Mouse (Mus musculus) MEL (cell line): Measurements from ENCODE around the gene Prss22. TPM values are rescaled to one million over a fixed set of nuclear protein-coding genes. Genes with fewer than 3 reads are reported as not detected.

Source experiments
- DNase-seq: peaks from one replicate; pipeline ENCODE4 v3.0.0; 2011; ENCODE audit warnings: low read depth, low spot score
- H3K27ac ChIP-seq: 2 replicates; pipeline ENCODE4 v1.5.1; 2012; ENCODE audit warnings: low read depth, mild to moderate bottlenecking, control low read depth, low read length, moderate library complexity; ENCODE audit not compliant: control insufficient read depth
- H3K27me3 ChIP-seq, 2 experiments: fragments of 150-350 bp in 1 of 2; sonication (generic) in 1 of 2; 2 replicates each; pipeline ENCODE4 v1.6.1; 2012; ENCODE audit warnings: low read length in 2 of 2, mild to moderate bottlenecking in 2 of 2, improper control_type of control experiment in 1 of 2, moderate library complexity in 1 of 2; ENCODE audit not compliant: insufficient read depth in 2 of 2, control insufficient read depth in 1 of 2
- H3K36me3 ChIP-seq, 2 experiments: 2 replicates each; pipeline ENCODE4 v1.6.1; 2012 to 2014; ENCODE audit warnings: low read length in 2 of 2, improper control_type of control experiment in 1 of 2, inconsistent platforms in 1 of 2, mild to moderate bottlenecking in 1 of 2; ENCODE audit not compliant: insufficient read depth in 2 of 2, control insufficient read depth in 1 of 2
- H3K4me1 ChIP-seq, 2 experiments: fragments of 150-350 bp in 1 of 2; sonication (generic) in 1 of 2; 2 replicates each; pipeline ENCODE4 v1.6.1; 2012; ENCODE audit warnings: low read length in 2 of 2, improper control_type of control experiment in 1 of 2, mild to moderate bottlenecking in 1 of 2; ENCODE audit not compliant: insufficient read depth in 2 of 2, control insufficient read depth in 1 of 2
- H3K4me3 ChIP-seq, 2 experiments: fragments of 150-350 bp in 1 of 2; sonication (generic) in 1 of 2; 2 replicates each; pipeline ENCODE4 v1.5.1; 2012; ENCODE audit warnings: low read depth in 2 of 2, low read length in 2 of 2, mild to moderate bottlenecking in 2 of 2, moderate library complexity in 2 of 2, control low read depth in 1 of 2, improper control_type of control experiment in 1 of 2; ENCODE audit not compliant: control insufficient read depth in 1 of 2, insufficient read depth in 1 of 2
- H3K79me2 ChIP-seq: 2 replicates; pipeline ENCODE4 v1.6.1; 2012; ENCODE audit warnings: mild to moderate bottlenecking, low read length, moderate library complexity; ENCODE audit not compliant: control insufficient read depth, poor library complexity, insufficient read depth
- H3K9ac ChIP-seq: 2 replicates; pipeline ENCODE4 v1.6.1; 2012; ENCODE audit warnings: low read depth, mild to moderate bottlenecking, control low read depth, low read length, moderate library complexity; ENCODE audit not compliant: control insufficient read depth, poor library complexity, severe bottlenecking
- H3K9me3 ChIP-seq: fragments of 150-350 bp; sonication (generic); replicated peaks from 2 replicates; pipeline ENCODE4 v1.6.1; 2012; ENCODE audit warnings: mild to moderate bottlenecking, low read length, improper control_type of control experiment, moderate library complexity; ENCODE audit not compliant: insufficient read depth
- BHLHE40 ChIP-seq: IDR thresholded peaks from 2 replicates; pipeline ENCODE4 v1.6.1; 2012; ENCODE audit warnings: low read depth, mild to moderate bottlenecking, inconsistent platforms, low read length, improper control_type of control experiment, borderline replicate concordance
- CHD1 ChIP-seq: IDR thresholded peaks from 2 replicates; pipeline ENCODE4 v1.6.1; 2012; ENCODE audit warnings: low read depth, mild to moderate bottlenecking, inconsistent platforms, low read length, improper control_type of control experiment
- CTCF ChIP-seq, 3 experiments: IDR thresholded peaks in 2 of 3; conservative IDR thresholded peaks in 1 of 3; 2 replicates each; pipeline ENCODE4 v1.5.1; 2011 to 2012; ENCODE audit warnings: low read length in 3 of 3, low read depth in 2 of 3, mild to moderate bottlenecking in 2 of 3, improper control_type of control experiment in 1 of 3, inconsistent platforms in 1 of 3, mixed read lengths in 1 of 3, moderate library complexity in 1 of 3; ENCODE audit not compliant: control insufficient read depth in 1 of 3, insufficient read depth in 1 of 3, poor library complexity in 1 of 3, severe bottlenecking in 1 of 3
- E2F4 ChIP-seq: IDR thresholded peaks from 2 replicates; pipeline ENCODE4 v1.6.1; 2011; ENCODE audit warnings: low read depth, low read length, improper control_type of control experiment, borderline replicate concordance
- ELF1 ChIP-seq: IDR thresholded peaks from 2 replicates; pipeline ENCODE4 v1.6.1; 2014; ENCODE audit warnings: low read depth, mild to moderate bottlenecking, inconsistent platforms, low read length, improper control_type of control experiment, moderate library complexity
- EP300 ChIP-seq, 2 experiments: IDR thresholded peaks; 2 replicates each; pipeline ENCODE4 v1.6.1; 2011; ENCODE audit warnings: improper control_type of control experiment in 2 of 2, low read length in 2 of 2, low read depth in 1 of 2, mild to moderate bottlenecking in 1 of 2
- GATA1 ChIP-seq: IDR thresholded peaks from 2 replicates; pipeline ENCODE4 v1.6.1; 2011; ENCODE audit warnings: low read depth, low read length, improper control_type of control experiment
- HCFC1 ChIP-seq: IDR thresholded peaks from 2 replicates; pipeline ENCODE4 v1.6.1; 2012; ENCODE audit warnings: low read depth, mild to moderate bottlenecking, inconsistent platforms, low read length, improper control_type of control experiment, moderate library complexity
- KAT2A ChIP-seq: conservative IDR thresholded peaks from 2 replicates; pipeline ENCODE4 v1.6.1; 2012; ENCODE audit warnings: low read depth, low read length, improper control_type of control experiment, inconsistent platforms
- MAX ChIP-seq: IDR thresholded peaks from 2 replicates; pipeline ENCODE4 v1.6.1; 2011; ENCODE audit warnings: low read length, improper control_type of control experiment
- MAZ ChIP-seq: IDR thresholded peaks from 2 replicates; pipeline ENCODE4 v1.6.1; 2012; ENCODE audit warnings: low read depth, mild to moderate bottlenecking, inconsistent platforms, low read length, improper control_type of control experiment
- MXI1 ChIP-seq: IDR thresholded peaks from 2 replicates; pipeline ENCODE4 v1.6.1; 2011; ENCODE audit warnings: mild to moderate bottlenecking, low read depth, low read length, improper control_type of control experiment
- MYB ChIP-seq: IDR thresholded peaks from 2 replicates; pipeline ENCODE4 v1.6.1; 2011; ENCODE audit warnings: mild to moderate bottlenecking, low read depth, low read length, improper control_type of control experiment
- MYC ChIP-seq: IDR thresholded peaks from 2 replicates; pipeline ENCODE4 v1.6.1; 2011; ENCODE audit warnings: low read depth, mild to moderate bottlenecking, low read length, improper control_type of control experiment, moderate library complexity
- NELFE ChIP-seq: IDR thresholded peaks from 2 replicates; pipeline ENCODE4 v1.6.1; 2011; ENCODE audit warnings: low read depth, low read length, improper control_type of control experiment
- POLR2A ChIP-seq, 2 experiments: IDR thresholded peaks; 2 replicates each; pipeline ENCODE4 v1.6.1; 2011 to 2012; ENCODE audit warnings: low read length in 2 of 2, mild to moderate bottlenecking in 2 of 2, control low read depth in 1 of 2, improper control_type of control experiment in 1 of 2, low read depth in 1 of 2, moderate library complexity in 1 of 2; ENCODE audit not compliant: control insufficient read depth in 1 of 2, insufficient read depth in 1 of 2, poor library complexity in 1 of 2
- RAD21 ChIP-seq: IDR thresholded peaks from 2 replicates; pipeline ENCODE4 v1.6.1; 2011; ENCODE audit warnings: mild to moderate bottlenecking, low read depth, low read length, improper control_type of control experiment
- RCOR1 ChIP-seq: IDR thresholded peaks from 2 replicates; pipeline ENCODE4 v1.6.1; 2012; ENCODE audit warnings: low read depth, mild to moderate bottlenecking, inconsistent platforms, low read length, improper control_type of control experiment
- SMC3 ChIP-seq: IDR thresholded peaks from 2 replicates; pipeline ENCODE4 v1.6.1; 2011; ENCODE audit warnings: low read depth, low read length, improper control_type of control experiment
- TAL1 ChIP-seq: IDR thresholded peaks from 2 replicates; pipeline ENCODE4 v1.6.1; 2012; ENCODE audit warnings: mild to moderate bottlenecking, inconsistent platforms, low read length, moderate library complexity, mixed read lengths
- TBP ChIP-seq: IDR thresholded peaks from 2 replicates; pipeline ENCODE4 v1.8.0; 2011; ENCODE audit warnings: low read depth, low read length, improper control_type of control experiment
- TCF12 ChIP-seq: IDR thresholded peaks from 2 replicates; pipeline ENCODE4 v1.6.1; 2014; ENCODE audit warnings: low read depth, mild to moderate bottlenecking, inconsistent platforms, low read length, improper control_type of control experiment, moderate library complexity
- UBTF ChIP-seq: IDR thresholded peaks from 2 replicates; pipeline ENCODE4 v1.6.1; 2012; ENCODE audit warnings: low read depth, mild to moderate bottlenecking, inconsistent platforms, low read length, improper control_type of control experiment, moderate library complexity, borderline replicate concordance; ENCODE audit not compliant: insufficient read depth
- USF1 ChIP-seq: IDR thresholded peaks from 2 replicates; pipeline ENCODE4 v1.6.1; 2014; ENCODE audit warnings: low read depth, mild to moderate bottlenecking, inconsistent platforms, low read length, improper control_type of control experiment, moderate library complexity
- USF2 ChIP-seq, 2 experiments: IDR thresholded peaks; 2 replicates each; pipeline ENCODE4 v1.6.1; 2011 to 2012; ENCODE audit warnings: improper control_type of control experiment in 2 of 2, low read length in 2 of 2, borderline replicate concordance in 1 of 2, inconsistent platforms in 1 of 2, low read depth in 1 of 2, mild to moderate bottlenecking in 1 of 2; ENCODE audit not compliant: insufficient read depth in 1 of 2
- ZC3H11A ChIP-seq: IDR thresholded peaks from 2 replicates; pipeline ENCODE4 v1.6.1; 2012; ENCODE audit warnings: low read depth, mild to moderate bottlenecking, inconsistent platforms, low read length, improper control_type of control experiment
- ZKSCAN1 ChIP-seq: IDR thresholded peaks from 2 replicates; pipeline ENCODE4 v1.6.1; 2012; ENCODE audit warnings: low read depth, mild to moderate bottlenecking, inconsistent platforms, low read length, improper control_type of control experiment, moderate library complexity
- ZMIZ1 ChIP-seq: IDR thresholded peaks from 2 replicates; pipeline ENCODE4 v1.6.1; 2012; ENCODE audit warnings: low read depth, mild to moderate bottlenecking, inconsistent platforms, low read length, improper control_type of control experiment, moderate library complexity
- polyA plus RNA-seq, 2 experiments: library from polyadenylated mRNA; stranded (reverse) in 1 of 2; unstranded in 1 of 2; fragments of >175 nt in 1 of 2; fragments of >200 nt in 1 of 2; gene quantifications; 2 replicates each; pipeline versions ENCODE4 v1.2.1 to v1.2.4; 2012; ENCODE audit warnings: low replicate concordance in 2 of 2, low read depth in 1 of 2; ENCODE audit not compliant: insufficient read length in 2 of 2, insufficient read depth in 1 of 2, missing spikeins in 1 of 2
- total RNA-seq: library from RNA; depleted of rRNA; stranded (reverse); fragments of 300-350 nt; gene quantifications from 2 replicates; pipeline ENCODE4 v1.2.3, GENCODE M21; 2012

Prss22 gene
- total and polyA plus RNA-seq, 3 experiments, result not detected

- 0 out of 2 replicates have a peak overlapping the region, but pooled peaks have one; percentile 3 for H3K9ac ChIP-seq
- no peaks in the 10 kb centered on the region for H3K9me3 ChIP-seq
- H3K27ac ChIP-seq, result no peak overlapping the region
- peaks cover 3 to 4% of the 10 kb centered on the region in 2 experiments; a peak in 3 of 4 replicates for H3K27me3 ChIP-seq
- peak overlapping the region; percentile 13 to 16; a peak in 2 of 4 replicates for H3K4me3 ChIP-seq
- no peak for TF ChIP-seq ZKSCAN1
- TF ChIP-seq HCFC1, result 0 out of 2 replicates have a peak, but pooled peaks have one; percentile 20
- peak in 1 of 2 experiments; percentile 63; a peak in 2 of 4 replicates for TF ChIP-seq POLR2A (IDR thresholded peaks at IDR 0.05; ENCODE audit: control insufficient read depth in 1 of 2, insufficient read depth in 1 of 2, low read depth in 1 of 2, low read length in 2 of 2, poor library complexity in 1 of 2)
- TF ChIP-seq MYB, result no peak
- no peak for TF ChIP-seq TCF12
- peak; percentile 93 for TF ChIP-seq TBP
- peak; percentile 86 for TF ChIP-seq ZMIZ1
- TF ChIP-seq, all 39 proteins: peak for 4
- DNase-seq, result peak; percentile 51
- peaks cover 0 to 3% of the 10 kb centered on the region in 2 experiments; a peak in 1 of 4 replicates for H3K4me1 ChIP-seq
- H3K79me2 ChIP-seq, result no peaks in the 10 kb centered on the region
- no peaks in the 10 kb centered on the region; a peak in 1 of 4 replicates for H3K36me3 ChIP-seq
Measured at GRCm38 (mm10) chr17:23961573-23962122, 36.3 kb downstream of the Prss22 start.

DNA sequence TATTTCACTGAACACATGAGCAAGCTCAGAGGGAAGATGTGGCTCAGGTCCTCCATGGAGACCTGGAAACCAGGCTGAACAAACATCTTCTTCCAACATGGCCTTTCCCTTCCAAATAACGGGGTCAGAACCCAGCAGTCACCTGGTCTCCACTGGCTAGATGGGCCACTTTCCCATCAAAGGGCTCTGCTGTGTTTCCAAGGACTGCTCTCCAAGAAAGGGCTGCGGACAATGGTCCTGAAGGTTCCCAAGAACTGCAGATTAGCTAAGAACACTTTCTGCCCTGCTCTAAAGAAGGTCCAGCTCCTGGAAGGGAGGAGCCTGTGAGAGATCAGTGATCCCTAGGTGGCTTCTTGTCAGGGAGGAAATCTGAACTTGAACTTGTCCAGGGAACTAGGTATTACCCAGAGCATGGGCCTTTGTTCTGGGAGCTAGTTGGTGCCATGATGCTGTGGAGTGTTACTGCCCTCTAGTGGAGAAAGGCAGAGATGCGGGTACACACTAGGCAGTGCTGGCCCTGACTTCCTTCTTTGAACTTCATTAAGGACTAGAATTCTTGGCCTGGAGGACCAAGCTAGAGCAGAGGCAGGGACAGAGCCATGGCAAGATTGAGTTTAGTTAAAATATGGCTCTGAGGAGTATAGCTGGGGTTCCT is 37.7 kb downstream of the Prss22 start:
- H3K4me3 ChIP-seq, result no peak overlapping the region
- no peaks in the 10 kb centered on the region; a peak in 1 of 4 replicates for H3K36me3 ChIP-seq
- H3K9ac ChIP-seq, result no peak overlapping the region
- peaks cover 0 to 3% of the 10 kb centered on the region in 2 experiments; a peak in 1 of 4 replicates for H3K4me1 ChIP-seq
- peak; percentile 84 for DNase-seq
- H3K9me3 ChIP-seq, result no peaks in the 10 kb centered on the region
- peaks cover 0 to under 1% of the 10 kb centered on the region in 2 experiments; a peak in 1 of 4 replicates for H3K27me3 ChIP-seq
- no peaks in the 10 kb centered on the region for H3K79me2 ChIP-seq
- no peak overlapping the region for H3K27ac ChIP-seq
- peak; percentile 87 for TF ChIP-seq SMC3
- peak; percentile 95 to 98 (median 96) for TF ChIP-seq CTCF (IDR thresholded peaks at IDR 0.05 in 2 of 3, conservative IDR thresholded peaks at IDR 0.05 in 1 of 3; ENCODE audit: control insufficient read depth in 1 of 3, insufficient read depth in 1 of 3, low read depth in 2 of 3, low read length in 3 of 3, poor library complexity in 1 of 3, severe bottlenecking in 1 of 3)
- TF ChIP-seq EP300 (IDR thresholded peaks at IDR 0.05; ENCODE audit: low read depth in 1 of 2, low read length in 2 of 2), result no peak
- TF ChIP-seq TAL1, result no peak
- TF ChIP-seq POLR2A (IDR thresholded peaks at IDR 0.05; ENCODE audit: control insufficient read depth in 1 of 2, insufficient read depth in 1 of 2, low read depth in 1 of 2, low read length in 2 of 2, poor library complexity in 1 of 2), result no peak
- TF ChIP-seq E2F4, result no peak
- no peak for TF ChIP-seq MAZ
- TF ChIP-seq GATA1, result no peak
- no peak for TF ChIP-seq USF2 (IDR thresholded peaks at IDR 0.05; ENCODE audit: borderline replicate concordance in 1 of 2, insufficient read depth in 1 of 2, low read depth in 1 of 2, low read length in 2 of 2)
- TF ChIP-seq KAT2A, result no peak
- no peak for TF ChIP-seq RCOR1
- TF ChIP-seq ZC3H11A, result peak; percentile 78
- TF ChIP-seq ZMIZ1, result no peak
- TF ChIP-seq MAX, result no peak
- TF ChIP-seq MYB, result no peak
- no peak for TF ChIP-seq CHD1
- no peak for TF ChIP-seq UBTF
- TF ChIP-seq TCF12, result no peak
- no peak for TF ChIP-seq NELFE
- peak; percentile 31; the same call in 1 of the 2 replicates for TF ChIP-seq ELF1
- TF ChIP-seq HCFC1, result 0 out of 2 replicates have a peak, but pooled peaks have one; percentile 30
- TF ChIP-seq MXI1, result no peak
- TF ChIP-seq BHLHE40, result 0 out of 2 replicates have a peak, but pooled peaks have one; percentile 19
- no peak for TF ChIP-seq MYC
- TF ChIP-seq USF1, result no peak
- peak; percentile 96 for TF ChIP-seq RAD21
